Mouse (Mus musculus): ENCODE data around the gene Map10.

GRCm38 (mm10) chr8:125704434-125704833 lies 34.8 kb downstream of the Map10 start:
- TF ChIP-seq POLR2A (IDR thresholded peaks at IDR 0.05; ENCODE audit: low read depth, low read length) (no peak), CTCF (IDR thresholded peaks at IDR 0.05; ENCODE audit: borderline replicate concordance, insufficient read depth, low read length) (no peak)

Data from embryonic fibroblast, embryonic 13.5 days (primary cell).